Mouse (Mus musculus): Measurements from ENCODE around the gene Nptn. TPM values are rescaled to one million over a fixed set of nuclear protein-coding genes. Genes with fewer than 3 reads are reported as not detected.

The Nptn gene
- total RNA-seq, 1 experiment, result 131 TPM

GRCm38 (mm10) chr9:58657735-58658512 lies 75.9 kb downstream of the Nptn start:
- DNase-seq (ENCODE audit: low read depth, low spot score), result no peak
- H3K4me1 ChIP-seq (ENCODE audit: control insufficient read depth in 2 of 2, insufficient read depth in 2 of 2, low read length in 2 of 2, poor library complexity in 1 of 2), result no peaks in the 10 kb centered on the region
- H3K9ac ChIP-seq (ENCODE audit: insufficient read depth, low read depth, low read length, poor library complexity, severe bottlenecking), result no peak overlapping the region
- peaks cover 6% of the 10 kb centered on the region; the same call in 1 of the 2 replicates for H3K36me3 ChIP-seq (ENCODE audit: control insufficient read depth, insufficient read depth, low read length, poor library complexity, severe bottlenecking)
- TF ChIP-seq MAFK (IDR thresholded peaks at IDR 0.05; ENCODE audit: insufficient read depth, low read depth, low read length) (no peak), CHD2 (IDR thresholded peaks at IDR 0.05; ENCODE audit: low read depth, low read length) (no peak), ZC3H11A (IDR thresholded peaks at IDR 0.05; ENCODE audit: borderline replicate concordance, low read depth, low read length) (no peak), ZNF384 (IDR thresholded peaks at IDR 0.05; ENCODE audit: low read depth, low read length) (no peak), HCFC1 (IDR thresholded peaks at IDR 0.05; ENCODE audit: borderline replicate concordance, insufficient read depth, low read length) (no peak)
- H3K9me3 ChIP-seq (ENCODE audit: control insufficient read depth, insufficient read depth, low read depth, low read length), result no peaks in the 10 kb centered on the region
- no peak overlapping the region for H3K4me3 ChIP-seq (ENCODE audit: insufficient read depth in 1 of 2, low read depth in 1 of 2, low read length in 2 of 2, poor library complexity in 1 of 2, severe bottlenecking in 1 of 2)
- in situ Hi-C loops (cut with MboI; ENCODE audit: low sequenced_read_pairs in 2 of 2, unreplicated experiment in 2 of 2), result no loop called here
- H3K27ac ChIP-seq (ENCODE audit: insufficient read depth, low read depth, low read length, poor library complexity, severe bottlenecking), result no peak overlapping the region

GRCm38 (mm10) chr9:58658596-58659309 lies 76.7 kb downstream of the Nptn start:
- Histone ChIP-seq H3K4me3 (ENCODE audit: insufficient read depth in 1 of 2, low read depth in 1 of 2, low read length in 2 of 2, poor library complexity in 1 of 2, severe bottlenecking in 1 of 2) (no peak overlapping the region), H3K9me3 (ENCODE audit: control insufficient read depth, insufficient read depth, low read depth, low read length) (no peaks in the 10 kb centered on the region), H3K4me1 (ENCODE audit: control insufficient read depth in 2 of 2, insufficient read depth in 2 of 2, low read length in 2 of 2, poor library complexity in 1 of 2) (no peaks in the 10 kb centered on the region), H3K36me3 (ENCODE audit: control insufficient read depth, insufficient read depth, low read length, poor library complexity, severe bottlenecking) (peaks cover 6% of the 10 kb centered on the region; the same call in 1 of the 2 replicates), H3K9ac (ENCODE audit: insufficient read depth, low read depth, low read length, poor library complexity, severe bottlenecking) (no peak overlapping the region), H3K27ac (ENCODE audit: insufficient read depth, low read depth, low read length, poor library complexity, severe bottlenecking) (no peak overlapping the region)
- TF ChIP-seq MAFK (IDR thresholded peaks at IDR 0.05; ENCODE audit: insufficient read depth, low read depth, low read length) (no peak), CHD2 (IDR thresholded peaks at IDR 0.05; ENCODE audit: low read depth, low read length) (no peak), ZC3H11A (IDR thresholded peaks at IDR 0.05; ENCODE audit: borderline replicate concordance, low read depth, low read length) (no peak), ZNF384 (IDR thresholded peaks at IDR 0.05; ENCODE audit: low read depth, low read length) (no peak), HCFC1 (IDR thresholded peaks at IDR 0.05; ENCODE audit: borderline replicate concordance, insufficient read depth, low read length) (no peak)
- in situ Hi-C loops (cut with MboI; ENCODE audit: low sequenced_read_pairs in 2 of 2, unreplicated experiment in 2 of 2), result no loop called here
- no peak for DNase-seq (ENCODE audit: low read depth, low spot score)

- no peak overlapping the region for H3K9ac ChIP-seq (ENCODE audit: insufficient read depth, low read depth, low read length, poor library complexity, severe bottlenecking)
- no peak for TF ChIP-seq ZC3H11A (IDR thresholded peaks at IDR 0.05; ENCODE audit: borderline replicate concordance, low read depth, low read length)
- no peak for TF ChIP-seq MAFK (IDR thresholded peaks at IDR 0.05; ENCODE audit: insufficient read depth, low read depth, low read length)
- TF ChIP-seq CHD2 (IDR thresholded peaks at IDR 0.05; ENCODE audit: low read depth, low read length), result no peak
- TF ChIP-seq HCFC1 (IDR thresholded peaks at IDR 0.05; ENCODE audit: borderline replicate concordance, insufficient read depth, low read length), result no peak
- no peaks in the 10 kb centered on the region for H3K4me1 ChIP-seq (ENCODE audit: control insufficient read depth in 2 of 2, insufficient read depth in 2 of 2, low read length in 2 of 2, poor library complexity in 1 of 2)
- in situ Hi-C loops (cut with MboI; ENCODE audit: low sequenced_read_pairs in 2 of 2, unreplicated experiment in 2 of 2), result no loop called here
- no peak for DNase-seq (ENCODE audit: low read depth, low spot score)
- no peaks in the 10 kb centered on the region for H3K9me3 ChIP-seq (ENCODE audit: control insufficient read depth, insufficient read depth, low read depth, low read length)
- H3K27ac ChIP-seq (ENCODE audit: insufficient read depth, low read depth, low read length, poor library complexity, severe bottlenecking), result no peak overlapping the region
- no peak overlapping the region for H3K4me3 ChIP-seq (ENCODE audit: insufficient read depth in 1 of 2, low read depth in 1 of 2, low read length in 2 of 2, poor library complexity in 1 of 2, severe bottlenecking in 1 of 2)
- H3K36me3 ChIP-seq (ENCODE audit: control insufficient read depth, insufficient read depth, low read length, poor library complexity, severe bottlenecking), result peaks cover 6% of the 10 kb centered on the region; the same call in 1 of the 2 replicates
Measured at GRCm38 (mm10) chr9:58659331-58659730, 77.3 kb downstream of the Nptn start.

- DNase-seq (ENCODE audit: low read depth, low spot score), result no peak
- H3K4me3 ChIP-seq (ENCODE audit: insufficient read depth in 1 of 2, low read depth in 1 of 2, low read length in 2 of 2, poor library complexity in 1 of 2, severe bottlenecking in 1 of 2), result no peak overlapping the region
- no peak overlapping the region for H3K9ac ChIP-seq (ENCODE audit: insufficient read depth, low read depth, low read length, poor library complexity, severe bottlenecking)
- no peaks in the 10 kb centered on the region for H3K9me3 ChIP-seq (ENCODE audit: control insufficient read depth, insufficient read depth, low read depth, low read length)
- in situ Hi-C loops (cut with MboI; ENCODE audit: low sequenced_read_pairs in 2 of 2, unreplicated experiment in 2 of 2), result no loop called here
- TF ChIP-seq HCFC1 (IDR thresholded peaks at IDR 0.05; ENCODE audit: borderline replicate concordance, insufficient read depth, low read length), result no peak
- no peak for TF ChIP-seq ZNF384 (IDR thresholded peaks at IDR 0.05; ENCODE audit: low read depth, low read length)
- no peak for TF ChIP-seq ZC3H11A (IDR thresholded peaks at IDR 0.05; ENCODE audit: borderline replicate concordance, low read depth, low read length)
- TF ChIP-seq CHD2 (IDR thresholded peaks at IDR 0.05; ENCODE audit: low read depth, low read length), result no peak
- TF ChIP-seq MAFK (IDR thresholded peaks at IDR 0.05; ENCODE audit: insufficient read depth, low read depth, low read length), result no peak
- H3K27ac ChIP-seq (ENCODE audit: insufficient read depth, low read depth, low read length, poor library complexity, severe bottlenecking), result no peak overlapping the region
- H3K36me3 ChIP-seq (ENCODE audit: control insufficient read depth, insufficient read depth, low read length, poor library complexity, severe bottlenecking), result peaks cover 6% of the 10 kb centered on the region; the same call in 1 of the 2 replicates
- H3K4me1 ChIP-seq (ENCODE audit: control insufficient read depth in 2 of 2, insufficient read depth in 2 of 2, low read length in 2 of 2, poor library complexity in 1 of 2), result no peaks in the 10 kb centered on the region
Measured at GRCm38 (mm10) chr9:58659989-58660388, 77.9 kb downstream of the Nptn start.
